Mouse (Mus musculus) liver (tissue): ENCODE measurements around the gene Podnl1.

Experiments used
- DNase-seq: peaks from one replicate; pipeline ENCODE4 v3.0.0-alpha.2; 2020; ENCODE audit warnings: mixed read lengths

The Podnl1 gene

DNA sequence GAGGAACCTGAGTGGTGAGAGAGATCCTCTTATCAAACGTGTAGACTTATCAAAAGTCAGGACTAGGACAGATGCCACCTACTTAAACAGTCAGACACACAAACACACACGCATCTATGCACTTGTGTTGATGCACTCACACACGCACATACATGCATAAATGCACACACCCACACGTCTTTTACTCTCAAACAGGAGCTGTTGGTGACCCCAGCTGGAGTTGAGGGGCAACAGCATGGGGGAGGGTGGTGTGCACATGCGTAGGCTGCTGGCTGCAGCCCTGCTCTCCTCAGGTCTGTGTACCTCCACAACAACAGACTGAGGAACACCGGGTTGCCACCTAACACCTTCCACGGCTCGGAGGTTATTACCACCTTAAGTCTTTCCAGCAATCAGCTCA lies 2.5 kb downstream of the Podnl1 start:
- DNase-seq, result no peak

DNA sequence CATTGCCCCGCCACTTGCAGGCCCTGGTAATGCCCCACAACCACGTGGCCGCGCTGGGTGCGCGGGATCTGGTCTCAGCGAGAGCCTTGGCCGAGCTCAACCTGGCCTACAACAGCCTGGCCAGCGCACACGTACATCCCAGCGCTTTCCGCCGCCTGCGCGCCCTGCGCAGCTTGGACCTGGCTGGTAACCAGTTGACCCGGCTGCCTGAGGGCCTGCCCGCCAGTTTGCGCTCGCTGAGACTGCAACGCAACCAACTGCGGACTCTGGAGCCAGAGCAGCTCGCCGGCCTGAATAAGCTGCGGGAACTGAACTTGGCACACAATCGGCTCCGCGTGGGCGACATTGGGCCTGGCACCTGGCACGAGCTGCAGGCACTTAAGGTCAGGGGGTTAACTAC lies 5.0 kb downstream of the Podnl1 start:
- DNase-seq, result no peak

DNA sequence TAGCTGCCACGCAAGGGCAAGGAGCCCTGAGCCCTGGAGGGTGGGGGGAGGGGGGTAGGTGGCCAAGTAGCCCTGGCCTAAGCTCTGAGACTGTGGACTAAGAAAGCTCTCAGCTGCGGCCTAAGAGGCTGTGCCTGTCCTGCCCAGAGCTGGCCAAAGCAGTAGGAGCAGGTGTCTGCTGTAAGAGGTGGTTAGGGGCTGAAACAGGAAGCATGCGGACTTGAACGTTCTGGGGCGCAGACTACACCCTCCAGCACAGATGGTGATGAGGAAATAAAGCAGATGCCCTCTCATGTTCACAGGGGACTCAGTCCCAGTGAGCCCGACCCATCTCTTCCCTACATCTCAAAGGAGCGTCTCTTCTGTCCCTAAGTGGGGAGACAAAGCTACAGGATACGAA lies 6.4 kb downstream of the Podnl1 start:
- DNase-seq, result no peak

DNA sequence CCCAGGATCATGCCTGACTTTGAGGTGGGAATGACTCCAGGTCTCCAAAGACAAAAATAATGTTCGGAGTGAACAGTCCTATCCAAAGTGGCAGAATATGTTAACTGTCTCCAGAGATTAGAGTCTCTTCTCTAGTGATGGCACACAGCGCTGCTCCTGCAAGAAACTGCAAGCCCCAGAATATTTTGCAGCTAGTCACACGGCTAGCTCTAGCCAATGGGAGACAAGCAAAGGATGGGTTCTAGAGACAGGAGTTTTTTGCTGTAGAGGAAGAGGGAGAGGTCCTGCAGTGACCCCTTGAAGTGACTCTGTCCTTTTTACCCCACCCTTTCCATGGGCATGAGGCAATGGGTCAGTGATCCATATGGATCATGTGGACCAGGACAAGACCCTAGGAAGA lies 12.1 kb downstream of the Podnl1 start:
- no peak for DNase-seq

DNA sequence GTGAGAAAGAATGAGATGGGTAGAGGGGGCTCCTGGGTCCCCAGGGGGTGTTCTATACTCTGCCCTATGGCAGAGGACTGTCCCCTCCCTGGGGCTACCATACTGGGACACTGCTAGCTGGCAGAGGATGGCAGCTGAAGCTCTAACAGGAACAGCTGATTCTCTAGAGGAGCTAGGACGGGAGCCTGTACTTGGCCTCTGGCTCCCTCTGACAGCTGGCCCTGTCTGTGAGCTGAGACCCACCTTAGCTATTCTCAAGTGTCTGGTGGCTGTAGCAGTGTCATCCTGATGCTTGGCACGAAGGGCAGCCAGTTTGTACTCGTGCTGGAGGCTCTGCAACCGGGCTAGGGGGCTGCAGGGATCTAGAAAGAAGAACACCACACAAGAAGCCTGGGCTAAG lies 15.0 kb downstream of the Podnl1 start:
- no peak for DNase-seq

DNA sequence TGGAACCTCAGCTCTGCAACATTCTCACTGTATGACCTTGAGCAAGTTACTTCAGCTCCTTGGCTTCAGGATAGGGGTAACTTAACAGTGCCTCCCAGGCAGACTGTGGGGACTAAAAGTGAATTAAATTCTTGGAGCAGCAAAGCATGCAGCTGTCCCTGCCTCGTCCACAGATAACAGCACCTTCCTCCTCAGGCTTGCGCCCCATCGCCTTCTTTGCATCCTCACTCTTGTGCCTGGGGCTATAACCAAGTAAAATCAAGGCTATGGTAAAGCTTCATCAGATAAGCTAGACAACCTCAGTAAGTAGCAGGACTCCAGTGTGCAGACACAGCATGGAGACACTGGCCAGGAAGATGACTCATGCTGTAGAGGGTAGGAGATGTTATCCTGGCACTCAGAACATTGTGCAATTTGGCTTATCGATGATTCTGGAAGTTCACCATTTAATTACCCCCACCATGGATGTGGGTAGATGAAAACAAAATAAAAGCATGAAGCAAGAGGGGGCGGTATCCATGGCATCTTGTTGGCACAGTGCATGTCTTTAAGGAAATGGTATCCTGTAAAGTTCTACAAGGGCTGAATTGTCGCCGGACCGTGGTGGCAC lies 19.0 kb downstream of the Podnl1 start:
- DNase-seq, result no peak

DNA sequence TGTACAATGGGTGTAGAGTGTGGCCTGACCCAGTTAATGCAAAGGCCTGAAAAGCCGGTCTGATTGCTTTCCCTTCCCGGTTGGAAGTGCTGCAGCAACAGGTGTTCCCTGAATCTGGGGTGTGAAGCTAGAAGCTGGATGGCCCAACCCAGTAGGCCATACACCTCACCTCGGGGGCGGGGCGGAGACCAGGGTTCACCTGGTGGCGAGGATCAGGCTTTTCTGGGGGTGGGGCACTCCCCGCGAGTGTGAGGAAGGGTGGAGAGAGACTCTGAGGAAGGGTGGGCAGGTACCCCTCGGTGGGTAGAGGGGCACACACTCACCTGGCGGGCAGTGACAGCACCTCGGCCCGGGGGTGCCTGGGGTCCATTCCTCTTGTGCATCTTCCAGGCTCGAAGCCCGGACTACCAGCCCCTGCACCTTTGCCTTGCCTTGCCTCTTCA lies 21.6 kb downstream of the Podnl1 start:
- peak; percentile 44 for DNase-seq

DNA sequence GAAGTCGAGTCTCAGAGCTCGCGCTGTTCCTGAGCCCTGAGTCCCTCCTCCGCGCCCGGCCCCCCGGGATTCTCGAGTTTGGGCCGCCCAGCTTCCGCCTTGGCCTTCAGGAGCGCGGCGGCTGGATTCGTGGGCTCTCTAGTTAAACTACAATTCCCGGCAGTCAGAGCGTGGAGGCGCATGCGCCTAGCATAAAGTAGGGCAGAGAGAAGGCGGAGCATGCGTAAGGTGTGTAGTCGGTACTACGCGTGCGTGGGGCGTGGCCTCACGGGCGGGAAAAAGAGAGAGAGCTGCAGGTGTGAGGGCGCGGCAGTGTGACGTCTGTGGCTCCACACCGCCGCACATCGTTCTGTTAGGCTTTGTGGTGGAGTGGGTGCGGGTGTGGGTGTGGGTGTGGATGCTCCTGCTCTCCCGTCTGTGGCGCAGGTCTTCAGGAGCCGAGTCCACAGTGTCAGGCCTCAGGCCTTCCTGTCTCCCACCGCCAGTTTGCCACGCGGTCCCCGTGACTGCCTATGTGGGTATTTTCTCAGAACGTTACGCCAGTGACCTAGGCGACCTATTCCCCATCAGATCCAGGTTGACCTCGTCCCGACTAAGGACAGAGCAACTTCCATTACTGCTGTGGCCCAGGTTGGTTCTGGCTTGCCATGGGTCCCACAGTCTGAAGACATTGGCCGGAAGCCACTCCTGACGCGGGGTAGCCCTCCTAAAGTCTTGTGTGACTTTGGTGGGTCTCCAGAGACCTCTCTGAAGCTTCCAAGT lies 22.2 kb downstream of the Podnl1 start, which contains the start of the genes Cc2d1a and 4930432K21Rik:
Gene Cc2d1a (minus strand): TSS at position 168 of the 762 bp plus-strand sequence.
Gene 4930432K21Rik (plus strand): TSS at position 257 of the 762 bp plus-strand sequence.
- peak; percentile 94 for DNase-seq

DNA sequence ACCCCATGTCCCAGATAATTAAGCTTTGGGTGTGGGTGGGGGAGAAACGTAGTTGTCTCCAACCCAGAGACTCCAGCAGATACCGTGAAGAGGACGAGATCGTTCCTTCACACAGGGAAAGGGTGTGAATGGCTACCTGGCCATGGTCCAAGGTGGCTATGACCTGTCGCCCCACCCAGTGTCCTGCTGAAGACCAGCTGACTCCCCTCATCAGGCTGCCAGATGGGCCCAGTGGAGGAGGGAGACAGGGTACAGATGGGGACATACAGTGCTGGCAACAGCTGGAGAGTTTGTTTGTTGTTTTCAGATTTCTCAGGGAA lies 22.7 kb downstream of the Podnl1 start:
- DNase-seq, result no peak

DNA sequence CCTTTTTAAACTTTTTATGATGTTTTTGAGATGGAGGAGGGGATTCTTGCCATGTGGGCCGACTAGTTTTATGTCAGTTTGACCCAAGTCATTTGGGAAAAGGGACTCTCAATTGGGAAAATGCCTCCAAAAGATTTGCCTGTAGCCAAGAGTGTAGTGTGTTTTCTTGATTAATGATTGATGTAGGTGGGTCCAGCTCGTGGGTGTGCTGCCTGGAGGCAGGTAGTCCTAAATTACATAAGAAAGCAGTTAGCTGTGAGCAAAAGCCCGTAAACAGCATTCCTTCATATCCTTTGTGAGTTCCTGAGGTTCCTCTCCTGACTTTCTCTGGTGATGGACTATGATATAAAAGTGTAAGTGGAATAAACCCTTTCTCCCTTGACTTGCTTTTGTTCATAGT lies 23.4 kb downstream of the Podnl1 start:
- DNase-seq, result no peak

DNA sequence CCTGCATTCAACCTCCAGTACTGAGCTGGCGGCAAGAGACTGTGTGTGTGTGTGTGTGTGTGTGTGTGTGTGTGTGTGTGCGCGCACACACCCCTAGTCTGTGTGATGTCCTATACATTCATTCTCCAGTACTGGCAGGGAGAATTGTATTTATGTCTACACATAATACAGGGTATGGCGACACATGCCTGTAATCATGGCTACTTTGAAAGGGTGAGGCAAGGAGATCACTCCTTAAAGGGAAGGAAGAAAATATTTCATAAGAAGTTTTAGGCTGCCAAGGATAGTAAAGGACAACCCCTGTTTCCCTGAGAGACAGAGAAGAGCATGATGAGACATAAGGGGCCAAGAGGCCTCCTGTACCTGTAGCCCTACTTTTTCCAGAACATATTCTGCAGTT lies 31.8 kb downstream of the Podnl1 start:
- DNase-seq, result no peak

DNA sequence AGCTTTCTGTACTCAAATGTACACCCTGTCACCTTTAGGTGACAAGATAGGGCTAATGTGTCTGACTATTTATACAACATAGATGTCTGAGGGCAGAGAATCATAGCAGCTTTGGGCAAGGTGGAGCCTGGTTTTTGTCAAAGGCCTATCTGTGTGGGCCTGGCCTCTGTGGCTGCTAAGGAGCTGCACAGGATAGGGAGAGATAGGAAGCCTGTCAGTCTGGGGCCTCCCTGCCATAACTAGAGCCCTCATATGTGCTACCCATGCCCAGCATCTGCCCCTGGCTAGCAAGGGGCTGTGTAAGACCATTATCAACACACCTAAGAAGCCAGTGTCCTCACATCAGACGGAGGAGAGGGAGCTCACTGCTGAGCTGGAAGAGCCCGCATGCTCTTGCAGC lies 41.9 kb downstream of the Podnl1 start:
- DNase-seq, result no peak

DNA sequence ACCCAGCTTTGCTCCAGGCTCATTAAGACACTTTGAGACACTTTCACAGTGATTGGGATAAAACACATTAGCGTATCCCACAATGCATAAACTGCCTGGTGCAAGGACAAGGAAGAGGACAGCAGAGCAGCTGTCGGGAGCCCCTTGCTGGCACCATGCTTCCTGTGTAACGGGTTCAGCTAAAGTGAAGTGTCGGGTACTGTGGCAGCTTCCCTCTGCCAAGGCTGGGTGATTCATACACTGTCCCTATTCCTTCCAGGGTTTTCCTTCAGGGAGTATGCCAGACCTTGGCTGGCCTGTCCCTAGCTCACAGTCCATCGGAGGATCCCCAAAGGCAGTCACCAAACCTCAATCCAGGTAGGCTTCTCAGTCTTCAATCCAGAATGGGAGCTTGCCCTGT lies 44.3 kb downstream of the Podnl1 start:
- DNase-seq, result no peak

DNA sequence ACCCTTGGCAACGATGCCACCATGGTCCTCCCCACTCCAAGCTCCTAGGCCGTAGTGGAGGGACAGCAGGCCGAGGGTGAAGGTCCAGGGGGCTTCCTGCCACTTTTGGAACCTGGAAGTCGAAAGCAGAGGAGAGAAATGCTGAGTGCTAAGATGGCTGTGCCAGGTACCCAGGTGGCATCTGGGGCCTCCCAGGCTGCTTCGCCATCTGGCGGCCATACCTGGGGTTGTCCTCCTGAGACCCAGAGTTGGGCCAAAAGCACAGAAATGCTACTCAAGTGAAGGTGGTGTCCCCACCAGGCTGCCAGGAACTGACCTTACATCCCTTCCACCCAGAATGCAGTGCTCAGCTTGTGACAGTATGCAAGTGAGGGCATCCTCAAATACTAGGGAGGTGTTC lies 48.1 kb downstream of the Podnl1 start:
- no peak for DNase-seq

DNA sequence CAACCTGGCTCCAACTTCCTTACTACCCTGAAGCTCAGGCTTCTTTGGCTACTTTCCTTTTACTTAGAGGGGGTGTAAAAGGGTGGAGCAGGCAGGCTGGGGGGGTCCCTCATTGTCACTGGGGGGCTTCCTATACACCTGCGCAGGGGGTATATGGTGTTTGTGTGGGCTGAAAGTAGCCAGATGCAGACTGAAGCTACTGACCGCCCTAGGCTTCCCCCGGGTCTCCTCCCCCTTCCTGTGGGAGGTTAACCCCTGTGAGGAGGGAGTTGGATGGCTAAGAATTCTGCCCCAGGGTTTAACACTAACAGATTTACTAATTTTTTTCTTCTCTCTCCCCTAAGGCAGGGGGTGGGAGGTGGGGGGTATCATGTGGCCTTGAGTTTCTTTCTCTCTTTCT lies 50.8 kb downstream of the Podnl1 start:
- DNase-seq, result no peak

DNA sequence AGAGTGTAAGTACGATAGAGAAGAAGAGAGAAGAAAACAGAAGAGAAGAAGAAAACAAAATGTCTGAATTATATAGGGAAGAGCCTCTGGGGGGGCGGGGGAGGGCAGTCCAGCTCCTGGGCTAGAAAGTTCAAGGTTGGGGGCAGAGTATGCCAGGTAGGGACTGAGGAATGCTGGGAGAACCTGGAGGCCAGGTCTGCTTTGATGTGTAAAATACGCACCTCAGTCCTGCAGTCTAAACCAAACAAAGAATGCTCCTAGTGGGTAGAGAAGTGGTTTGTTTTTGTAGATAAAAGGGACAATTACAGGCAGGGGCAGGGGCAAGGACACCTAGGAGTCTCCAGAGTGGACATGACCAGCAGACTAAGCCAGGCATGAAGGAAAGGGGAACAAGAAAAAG lies 51.6 kb downstream of the Podnl1 start:
- no peak for DNase-seq

DNA sequence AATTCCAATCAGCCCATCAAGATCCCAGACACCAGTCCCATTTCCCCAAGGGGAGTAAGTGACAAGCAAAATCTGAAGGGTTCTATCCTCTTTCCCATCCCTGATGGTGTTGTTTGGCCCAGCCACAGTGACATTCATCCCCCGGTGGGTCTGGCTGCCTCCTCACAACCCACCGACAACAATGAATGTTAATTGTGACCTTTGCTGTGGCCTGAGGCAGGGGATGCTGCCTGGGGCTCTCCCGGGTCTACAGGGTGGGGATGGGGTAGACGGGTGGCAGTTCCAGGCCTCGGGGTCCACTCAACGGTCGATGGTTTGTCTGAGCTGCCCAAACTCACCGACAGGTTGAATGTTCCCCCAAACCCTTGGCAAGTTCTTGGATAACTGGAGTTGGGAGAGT lies 52.8 kb downstream of the Podnl1 start:
- no peak for DNase-seq

DNA sequence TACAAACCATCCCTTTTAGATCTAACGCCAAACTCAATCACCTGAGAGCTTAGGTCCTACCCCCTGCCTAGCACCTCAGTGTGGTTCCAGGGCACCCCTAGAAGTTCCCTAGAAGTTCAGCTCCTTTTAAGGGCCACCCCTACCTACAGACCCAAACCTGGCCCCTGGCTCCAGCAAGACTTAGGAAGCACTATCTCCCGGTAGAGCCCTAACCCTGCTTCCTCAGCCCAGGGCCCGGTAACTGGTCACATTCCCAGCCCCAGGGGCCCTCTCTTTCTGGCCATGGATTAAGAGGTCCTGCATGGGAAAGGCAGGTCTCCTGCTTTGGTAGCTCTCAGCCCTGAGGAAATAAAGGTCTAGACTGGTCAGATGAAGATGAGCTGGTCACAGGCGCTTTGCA lies 54.2 kb downstream of the Podnl1 start:
- no peak for DNase-seq

DNA sequence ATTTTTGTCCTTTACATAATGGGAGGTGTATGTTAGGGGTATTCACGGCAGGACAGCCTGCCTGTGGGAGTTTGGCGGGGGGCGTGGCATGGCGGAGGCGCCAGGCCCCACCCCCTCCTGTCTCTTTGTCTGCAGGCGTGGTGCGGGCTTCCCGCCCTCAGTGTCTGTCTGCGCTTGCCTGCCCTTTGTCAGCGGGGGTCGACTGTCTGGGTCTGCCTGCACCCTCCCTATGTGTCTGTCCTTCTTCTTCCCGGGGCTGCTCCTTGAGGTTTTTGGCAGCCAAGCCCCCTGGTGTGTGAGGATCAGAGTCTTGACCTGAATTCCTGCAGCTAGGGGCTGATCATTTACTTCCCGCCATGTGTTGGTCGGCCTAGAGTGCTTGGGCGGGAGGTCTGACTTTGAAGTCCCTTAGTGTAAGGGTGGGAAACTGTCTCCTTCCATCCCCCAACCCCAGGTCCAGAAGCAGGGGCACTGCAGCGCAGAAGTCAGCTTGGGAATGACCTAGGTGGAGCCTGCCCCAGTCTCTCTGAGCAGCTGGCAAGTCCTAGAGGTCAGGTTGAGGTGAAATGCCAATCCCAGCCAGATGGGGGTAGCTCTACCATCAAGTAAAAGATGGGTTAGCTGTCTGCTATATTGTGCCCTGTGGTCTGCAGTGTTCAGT lies 54.9 kb downstream of the Podnl1 start:
- DNase-seq, result peak; percentile 72
